Mouse (Mus musculus): Measurements from ENCODE around the gene Tpcn1.

The Tpcn1 gene

GRCm38 (mm10) chr5:120609246-120609775, 20.8 kb upstream of the Tpcn1 start:
- DNase-seq (ENCODE audit: low read depth, low spot score), result no peak

GRCm38 (mm10) chr5:120607335-120607734, 18.9 kb upstream of the Tpcn1 start:
- no peak for DNase-seq (ENCODE audit: low read depth, low spot score)

GRCm38 (mm10) chr5:120606590-120607200, 18.2 kb upstream of the Tpcn1 start:
- no peak for DNase-seq (ENCODE audit: low read depth, low spot score)

GRCm38 (mm10) chr5:120605688-120606087, 17.2 kb upstream of the Tpcn1 start:
- peak; percentile 95 for DNase-seq (ENCODE audit: low read depth, low spot score)

- peak; percentile 36 for DNase-seq (ENCODE audit: low read depth, low spot score)
Measured at GRCm38 (mm10) chr5:120605241-120605661, 16.8 kb upstream of the Tpcn1 start.

- peak; percentile 91 for DNase-seq (ENCODE audit: low read depth, low spot score)
Measured at GRCm38 (mm10) chr5:120604839-120605238, 16.4 kb upstream of the Tpcn1 start.

- DNase-seq (ENCODE audit: low read depth, low spot score), result no peak
Measured at GRCm38 (mm10) chr5:120603515-120603914, 15.0 kb upstream of the Tpcn1 start.

GRCm38 (mm10) chr5:120602210-120602609, 13.7 kb upstream of the Tpcn1 start:
- DNase-seq (ENCODE audit: low read depth, low spot score), result no peak

GRCm38 (mm10) chr5:120600946-120601668, 12.6 kb upstream of the Tpcn1 start:
- DNase-seq (ENCODE audit: low read depth, low spot score), result peak; percentile 49

GRCm38 (mm10) chr5:120599625-120600024, 11.2 kb upstream of the Tpcn1 start:
- DNase-seq (ENCODE audit: low read depth, low spot score), result no peak

GRCm38 (mm10) chr5:120594485-120594884, 6.0 kb upstream of the Tpcn1 start:
- no peak for DNase-seq (ENCODE audit: low read depth, low spot score)

GRCm38 (mm10) chr5:120592141-120592540, 3.7 kb upstream of the Tpcn1 start:
- DNase-seq (ENCODE audit: low read depth, low spot score), result peak; percentile 62

- DNase-seq (ENCODE audit: low read depth, low spot score), result peak; percentile 78
Measured at GRCm38 (mm10) chr5:120590356-120591010, 2.0 kb upstream of the Tpcn1 start.

GRCm38 (mm10) chr5:120587940-120588568, 419 bp downstream of the Tpcn1 start:
- peak; percentile 26 for DNase-seq (ENCODE audit: low read depth, low spot score)

- peak; percentile 70 for DNase-seq (ENCODE audit: low read depth, low spot score)
Measured at GRCm38 (mm10) chr5:120587616-120587926, 902 bp downstream of the Tpcn1 start.

GRCm38 (mm10) chr5:120586741-120587615, 1.5 kb downstream of the Tpcn1 start:
- DNase-seq (ENCODE audit: low read depth, low spot score), result peak; percentile 26

GRCm38 (mm10) chr5:120584968-120585367, 3.5 kb downstream of the Tpcn1 start:
- no peak for DNase-seq (ENCODE audit: low read depth, low spot score)

- peak; percentile 58 for DNase-seq (ENCODE audit: low read depth, low spot score)
Measured at GRCm38 (mm10) chr5:120583511-120583910, 5.0 kb downstream of the Tpcn1 start.

- no peak for DNase-seq (ENCODE audit: low read depth, low spot score)
Measured at GRCm38 (mm10) chr5:120582002-120582401, 6.5 kb downstream of the Tpcn1 start.

- DNase-seq (ENCODE audit: low read depth, low spot score), result no peak
Measured at GRCm38 (mm10) chr5:120579898-120580626, 8.4 kb downstream of the Tpcn1 start.
